In genomic region chr6:91707276-91707885, GRCm38 (mm10) we compare ENCODE assay signal across 9 mouse cellular contexts. TPM values are rescaled to one million over a fixed set of nuclear protein-coding genes. Genes with fewer than 3 reads are reported as not detected.
DNase-seq lines count a peak whose midpoint lies in the region; ATAC-seq and TF ChIP-seq lines count a peak whose summit lies in the region.
"Had no signal": no experiment of that assay in that cellular context is flagged by ENCODE, and none has a peak within 500 bp of the region (broad histone marks: within the 10 kb centered on the region; RNA-seq: fewer than 3 reads in every experiment).

No protein-coding gene starts in this region.

- 65% methylated on average over 8 of the region's 8 CpGs for WGBS in kidney, adult 2 months
- 83% methylated on average over 8 of the region's 8 CpGs for WGBS in kidney, embryonic 14.5 days
- 72% methylated on average over 8 of the region's 8 CpGs for WGBS in forebrain, embryonic 14.5 days
- WGBS in liver, embryonic 16.5 days (ENCODE audit: insufficient replicate concordance), result 78% methylated on average over 8 of the region's 8 CpGs

- H3K9ac ChIP-seq in kidney, embryonic 14.5 days (ENCODE audit: low read depth, low read length), result no peak overlapping the region
- H3K9ac ChIP-seq in forebrain, embryonic 14.5 days (ENCODE audit: low read length), result no peak overlapping the region
- H3K9ac ChIP-seq in liver, embryonic 16.5 days (ENCODE audit: low read depth, low read length), result no peak overlapping the region

- peak overlapping the region; percentile 70 for H3K27ac ChIP-seq in kidney, adult 2 months (ENCODE audit: insufficient read depth, low read depth, low read length)
- no peak overlapping the region for H3K27ac ChIP-seq in kidney, embryonic 14.5 days (ENCODE audit: low read depth, low read length)
- H3K27ac ChIP-seq in forebrain, embryonic 14.5 days (ENCODE audit: low read depth, low read length), result peak overlapping the region; percentile 86
- H3K27ac ChIP-seq in liver, embryonic 16.5 days (ENCODE audit: low read length), result peak overlapping the region; percentile 41; the same call in 1 of the 2 replicates

- TF ChIP-seq CTCF in kidney, adult 2 months (conservative IDR thresholded peaks at IDR 0.05; ENCODE audit: insufficient read depth, insufficient read length, low read depth, low read length), result no peak

- DNase-seq in kidney, adult 2 months, result peak; percentile 85
- peak; percentile 51 for DNase-seq in R1 (ENCODE audit: low read depth, low spot score)
- DNase-seq in forebrain, embryonic 14.5 days (ENCODE audit: low spot score), result no peak
- DNase-seq in heart, postnatal 36 days, result no peak
- no peak for DNase-seq in heart, adult 18-20 months
- DNase-seq in layer of hippocampus, adult 9-10 months (ENCODE audit: low spot score), result no peak

- H3K36me3 ChIP-seq in kidney, adult 2 months (ENCODE audit: control insufficient read depth, insufficient read depth, low read length), result peaks cover 1% of the 10 kb centered on the region; the same call in 1 of the 2 replicates
- peaks cover 36% of the 10 kb centered on the region for H3K36me3 ChIP-seq in kidney, embryonic 14.5 days (ENCODE audit: control insufficient read depth, insufficient read depth, low read length)
- peaks cover 35% of the 10 kb centered on the region; the same call in 1 of the 2 replicates for H3K36me3 ChIP-seq in forebrain, embryonic 14.5 days (ENCODE audit: control insufficient read depth, insufficient read depth, low read length)
- H3K36me3 ChIP-seq in liver, embryonic 16.5 days (ENCODE audit: control insufficient read depth, insufficient read depth), result 0 out of 2 replicates have a peak, but pooled peaks cover 5% of the 10 kb centered on the region

- no peak for TF ChIP-seq POLR2A in kidney, adult 2 months (IDR thresholded peaks at IDR 0.05; ENCODE audit: low read depth, low read length)

- H3K9me3 ChIP-seq in kidney, embryonic 14.5 days (ENCODE audit: control insufficient read depth, low read length), result peaks cover 2% of the 10 kb centered on the region; the same call in 1 of the 2 replicates
- H3K9me3 ChIP-seq in forebrain, embryonic 14.5 days (replicated peaks; ENCODE audit: control insufficient read depth, low read length), result no peaks in the 10 kb centered on the region
- no peaks in the 10 kb centered on the region for H3K9me3 ChIP-seq in liver, embryonic 16.5 days (replicated peaks; ENCODE audit: control insufficient read depth, low read length)

- H3K4me3 ChIP-seq in kidney, adult 2 months (ENCODE audit: insufficient read depth, low read depth, low read length), result no peak overlapping the region
- H3K4me3 ChIP-seq in kidney, embryonic 14.5 days (ENCODE audit: low read length), result no peak overlapping the region
- H3K4me3 ChIP-seq in forebrain, embryonic 14.5 days (ENCODE audit: low read depth, low read length), result no peak overlapping the region
- no peak overlapping the region for H3K4me3 ChIP-seq in liver, embryonic 16.5 days (ENCODE audit: low read depth, low read length)

- no peak for ATAC-seq in kidney, embryonic 14.5 days (ENCODE audit: low FRiP score, low TSS enrichment)
- ATAC-seq in forebrain, embryonic 14.5 days, result peak; percentile 33
- peak; percentile 63 for ATAC-seq in liver, embryonic 16.5 days (ENCODE audit: low read depth)

- H3K4me1 ChIP-seq in kidney, adult 2 months (ENCODE audit: control insufficient read depth, insufficient read depth, low read length), result peaks cover 24% of the 10 kb centered on the region
- peaks cover 18% of the 10 kb centered on the region for H3K4me1 ChIP-seq in kidney, embryonic 14.5 days (ENCODE audit: control insufficient read depth, insufficient read depth, low read length)
- H3K4me1 ChIP-seq in forebrain, embryonic 14.5 days (ENCODE audit: control insufficient read depth, insufficient read depth, low read length), result peaks cover 16% of the 10 kb centered on the region
- peaks cover 13% of the 10 kb centered on the region for H3K4me1 ChIP-seq in liver, embryonic 16.5 days (ENCODE audit: control insufficient read depth, low read depth, low read length)

- no peak overlapping the region for H3K4me2 ChIP-seq in kidney, embryonic 14.5 days (replicated peaks; ENCODE audit: low read depth, low read length)
- no peak overlapping the region for H3K4me2 ChIP-seq in forebrain, embryonic 14.5 days (ENCODE audit: low read length)
- no peak overlapping the region; the same call in none of the 2 replicates for H3K4me2 ChIP-seq in liver, embryonic 16.5 days (ENCODE audit: low read depth, low read length)
- H3K4me2 ChIP-seq: heart, embryonic 11.5 days had no signal

- H3K27me3 ChIP-seq in kidney, adult 2 months (replicated peaks; ENCODE audit: control insufficient read depth, insufficient read depth, low read length), result no peaks in the 10 kb centered on the region
- H3K27me3 ChIP-seq in kidney, embryonic 14.5 days (ENCODE audit: control insufficient read depth, insufficient read depth, low read length), result no peaks in the 10 kb centered on the region
- no peaks in the 10 kb centered on the region for H3K27me3 ChIP-seq in forebrain, embryonic 14.5 days (replicated peaks; ENCODE audit: control insufficient read depth, insufficient read depth, low read length)
- no peaks in the 10 kb centered on the region for H3K27me3 ChIP-seq in liver, embryonic 16.5 days (ENCODE audit: control insufficient read depth, insufficient read depth, low read depth, low read length)

- intact Hi-C loops in heart, postnatal 36 days (cut with DNase I), result no loop called here

RNA-seq across cellular contexts. Expression of gene Slc6a6, which starts 23.5 kb away (rescaled TPM):
- polyA plus RNA-seq in kidney, adult 2 months (2012; rRNA removed), result 277 and 336 TPM in 2 replicates
- 51.7 and 95.1 TPM in 2 replicates for polyA plus RNA-seq in kidney, embryonic 14.5 days (2014; fragmentation: Nextera tagmentation; extraction: Ambion mirVana)
- 45.6 and 71.7 TPM in 2 replicates for polyA plus RNA-seq in forebrain, embryonic 14.5 days (2014; fragmentation: Nextera tagmentation; extraction: Ambion mirVana)
- 17.1 and 20.5 TPM in 2 replicates for polyA plus RNA-seq in liver, embryonic 16.5 days (2015; fragmentation: Nextera tagmentation; extraction: Ambion mirVana)
- 100 to 1,000 TPM; 101 to 102 TPM for total RNA-seq in heart, postnatal 36 days (2021)
- total RNA-seq in heart, adult 18-20 months (2021), result 10 to 100 TPM; 53.1 to 54.8 TPM

Comparison
In these comparisons a context has a peak if more than half of its experiments do, and no peak if none do; other contexts are left out.
1. DNase-seq: peak in kidney, adult 2 months (single experiment) and R1 (single experiment); none in forebrain, embryonic 14.5 days (single experiment), heart, postnatal 36 days (0 of 2), heart, adult 18-20 months (0 of 2) and layer of hippocampus, adult 9-10 months (single experiment).